Mouse (Mus musculus) monocyte, adult 5-6 weeks (primary cell): ENCODE measurements around the gene Sag. TPM values are rescaled to one million over a fixed set of nuclear protein-coding genes. Genes with fewer than 3 reads are reported as not detected.

Experiments
- ATAC-seq: fragments of 153-309, 156-312 bp; replicated peaks from 2 replicates; pipeline ENCODE4 v1.8.0; 2017; ENCODE audit warnings: mild to moderate bottlenecking; ENCODE audit not compliant: low TSS enrichment, insufficient number of reproducible peaks, severe bottlenecking, poor library complexity, low FRiP score
- total RNA-seq: library from RNA; stranded (forward); fragments of 200-1000, 200-491, 200-594 nt; gene quantifications from 3 replicates; pipeline ENCODE4 v1.2.3, GENCODE M21; 2017

Gene Sag
- total RNA-seq, result 2.8 to 3.6 TPM (median 3.5 TPM) in 3 replicates

DNA sequence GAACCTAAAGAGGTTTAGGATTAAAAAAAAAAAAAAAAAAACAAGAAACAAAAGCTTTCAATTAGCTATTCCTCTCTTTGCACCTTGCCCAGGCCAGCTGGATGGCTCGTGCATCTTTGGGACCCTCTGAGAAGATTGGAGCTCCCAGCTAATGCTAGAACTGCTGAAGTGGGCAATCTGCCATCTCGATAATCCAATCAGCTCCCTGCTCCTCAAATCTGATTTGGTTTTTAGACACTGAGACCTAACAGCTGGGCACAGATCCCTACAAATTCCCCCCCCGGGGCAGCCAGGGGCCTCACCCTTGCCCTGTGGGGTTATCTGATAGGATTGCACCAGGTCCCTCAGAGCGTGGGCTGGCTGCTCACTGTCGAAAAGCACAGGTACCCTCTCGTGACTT is at the start of gene Sag:
Gene Sag (plus strand): TSS at position 105 of the 400 bp plus-strand sequence.
- ATAC-seq, result no peak

DNA sequence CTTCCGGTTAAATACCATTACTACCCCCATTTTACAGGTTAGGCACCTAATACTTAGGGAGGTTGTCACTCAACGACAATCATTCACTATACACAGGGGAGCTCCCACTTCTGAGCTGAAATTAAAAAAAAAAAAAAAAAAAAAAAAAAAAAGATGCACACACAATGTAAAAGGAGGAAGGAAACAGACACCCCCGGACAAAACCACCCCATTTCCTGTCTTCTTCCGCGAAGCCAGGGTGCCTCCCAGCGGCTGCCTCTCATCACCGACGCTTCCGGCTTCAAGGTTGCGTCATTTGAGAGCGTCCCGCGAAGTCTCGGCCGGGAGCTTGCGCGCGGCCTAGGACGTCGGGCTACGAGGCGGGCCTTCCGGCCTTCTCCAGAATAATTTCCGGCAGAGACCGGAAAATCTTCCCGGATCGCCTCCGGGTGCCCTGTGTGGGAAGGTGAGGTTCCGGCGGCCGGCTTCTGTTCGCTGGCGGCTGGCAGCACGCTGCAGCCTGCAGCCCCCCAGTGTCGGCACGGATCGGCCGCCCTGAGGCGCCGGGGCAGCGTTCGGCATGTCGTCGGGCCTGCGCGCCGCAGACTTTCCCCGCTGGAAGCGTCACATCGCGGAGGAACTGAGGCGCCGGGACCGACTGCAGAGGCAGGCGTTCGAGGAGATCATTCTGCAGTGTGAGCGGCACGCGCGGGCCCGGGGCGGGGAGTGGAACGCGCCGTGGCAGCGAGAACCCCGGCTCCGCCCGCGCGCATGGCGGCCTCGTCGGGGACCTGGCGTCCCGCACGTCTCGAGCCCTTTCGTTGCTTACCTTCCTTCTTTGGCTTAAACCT is 47.6 kb upstream of the Sag start, which contains the start of gene Atg16l1:
Gene Atg16l1 (plus strand): TSS at position 230 of the 830 bp plus-strand sequence.
- peak; percentile 99 for ATAC-seq

DNA sequence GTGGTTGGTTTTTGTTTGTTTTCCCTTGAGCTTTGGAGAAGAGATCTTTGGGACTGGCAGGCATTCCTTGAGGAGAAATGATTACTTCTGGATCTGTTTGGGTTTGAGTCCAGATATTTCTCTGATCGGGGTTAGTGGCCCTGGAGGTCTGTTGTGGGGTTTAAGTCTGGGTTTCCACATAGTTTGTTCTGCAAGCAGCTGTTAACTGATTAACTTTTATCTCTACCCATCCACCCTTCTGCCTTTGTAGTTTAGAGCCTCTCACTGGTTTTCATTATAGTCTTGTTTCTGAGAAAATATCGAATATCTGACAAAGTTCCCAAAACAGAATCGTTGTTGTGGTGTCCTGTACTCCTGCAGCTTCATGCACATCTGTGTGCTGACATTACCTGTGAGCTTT is 39.7 kb upstream of the Sag start:
- no peak for ATAC-seq

DNA sequence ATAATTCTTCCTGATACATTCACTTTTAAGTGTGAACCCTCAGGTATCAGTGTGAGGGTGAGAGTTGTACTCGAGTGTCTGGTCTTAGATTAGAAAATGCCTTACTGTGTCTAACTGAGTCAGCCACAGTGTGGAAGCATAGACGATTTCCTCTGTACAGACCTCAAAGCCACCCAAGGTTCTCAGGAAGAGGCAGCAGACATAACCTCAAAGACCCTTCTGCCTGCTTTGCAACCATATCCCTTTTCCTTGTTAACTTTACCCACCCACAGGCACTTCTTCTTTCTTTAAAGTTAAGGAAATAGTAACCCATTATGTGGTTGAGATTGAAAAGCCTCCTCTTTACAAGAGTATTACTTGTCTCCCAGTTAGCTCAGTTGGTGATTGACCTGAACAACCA is 37.7 kb upstream of the Sag start:
- ATAC-seq, result no peak

- no peak; the same call in 1 of the 2 replicates for ATAC-seq
Measured at GRCm38 (mm10) chr1:87766233-87766632, 37.2 kb upstream of the Sag start.

- ATAC-seq, result no peak
Measured at GRCm38 (mm10) chr1:87769263-87769662, 34.2 kb upstream of the Sag start.

- no peak for ATAC-seq
Measured at GRCm38 (mm10) chr1:87770486-87770885, 33.0 kb upstream of the Sag start.

- no peak for ATAC-seq
Measured at GRCm38 (mm10) chr1:87771724-87772123, 31.8 kb upstream of the Sag start.

- no peak for ATAC-seq
Measured at GRCm38 (mm10) chr1:87773336-87773735, 30.1 kb upstream of the Sag start.

GRCm38 (mm10) chr1:87774845-87775244 is 28.6 kb upstream of the Sag start:
- no peak for ATAC-seq

- no peak for ATAC-seq
Measured at GRCm38 (mm10) chr1:87779204-87779785, 24.2 kb upstream of the Sag start.

- no peak for ATAC-seq
Measured at GRCm38 (mm10) chr1:87785703-87786102, 17.8 kb upstream of the Sag start.

DNA sequence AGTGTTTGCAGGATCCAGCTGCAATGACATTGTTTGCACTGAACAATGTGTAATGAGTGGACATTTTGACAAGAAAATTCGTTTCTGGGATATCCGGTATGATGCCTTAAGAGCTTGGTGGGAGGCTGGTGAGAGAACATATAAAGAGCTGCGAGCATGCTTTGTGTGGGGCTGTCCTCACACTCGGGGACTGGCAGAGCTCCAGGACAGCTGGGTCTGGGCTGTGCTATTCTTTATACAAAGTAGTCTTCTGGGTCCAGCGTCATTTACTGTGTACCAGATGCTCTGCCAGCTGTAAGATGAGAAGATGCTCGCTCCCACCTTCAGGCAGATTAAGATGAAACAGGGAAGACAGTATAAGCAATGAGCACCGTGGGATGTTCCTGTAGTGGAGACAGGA is 17.2 kb upstream of the Sag start:
- no peak for ATAC-seq

- ATAC-seq, result no peak
Measured at GRCm38 (mm10) chr1:87789665-87790064, 13.8 kb upstream of the Sag start.

- ATAC-seq, result no peak
Measured at GRCm38 (mm10) chr1:87792438-87793137, 10.9 kb upstream of the Sag start.

GRCm38 (mm10) chr1:87793138-87793449 is 10.4 kb upstream of the Sag start:
- ATAC-seq, result no peak

DNA sequence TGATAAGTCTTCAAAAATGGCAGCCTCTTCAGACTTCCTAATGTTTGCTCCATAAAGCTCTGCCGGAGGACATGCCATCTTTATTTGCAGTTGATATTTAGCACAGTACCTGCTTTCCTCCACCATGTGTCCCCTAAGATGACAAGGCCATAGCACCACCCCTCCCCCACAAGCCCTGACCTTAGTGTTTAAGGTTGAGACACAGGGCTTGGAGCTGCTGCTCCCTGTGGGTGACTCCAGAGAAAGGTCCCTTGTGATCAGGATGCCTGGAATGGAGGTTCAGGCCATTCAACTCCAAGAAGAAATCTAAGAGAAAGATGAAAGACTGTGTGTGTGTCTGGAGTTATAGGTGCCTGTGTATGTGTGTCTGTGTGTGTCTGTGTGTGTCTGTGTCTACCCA is 5.8 kb upstream of the Sag start:
- no peak for ATAC-seq

- no peak for ATAC-seq
Measured at GRCm38 (mm10) chr1:87798306-87798705, 5.2 kb upstream of the Sag start.

- ATAC-seq, result no peak
Measured at GRCm38 (mm10) chr1:87807751-87808150, 4.3 kb downstream of the Sag start.

GRCm38 (mm10) chr1:87811391-87811790 is 7.9 kb downstream of the Sag start:
- ATAC-seq, result no peak
